Mouse (Mus musculus) Muller cell, postnatal 12 days (primary cell): ENCODE measurements at regions not wholly inside any gene's neighbourhood (a gene's known extent, or its start where the extent isn't known, plus 50 kb on each side); places are given as distances from the start of the nearest gene placed in this dataset.

ENCODE experiments used
- DNase-seq: peaks from one replicate; pipeline ENCODE4 v3.0.0-alpha.2; 2015; ENCODE audit errors: inconsistent ontology term

DNA sequence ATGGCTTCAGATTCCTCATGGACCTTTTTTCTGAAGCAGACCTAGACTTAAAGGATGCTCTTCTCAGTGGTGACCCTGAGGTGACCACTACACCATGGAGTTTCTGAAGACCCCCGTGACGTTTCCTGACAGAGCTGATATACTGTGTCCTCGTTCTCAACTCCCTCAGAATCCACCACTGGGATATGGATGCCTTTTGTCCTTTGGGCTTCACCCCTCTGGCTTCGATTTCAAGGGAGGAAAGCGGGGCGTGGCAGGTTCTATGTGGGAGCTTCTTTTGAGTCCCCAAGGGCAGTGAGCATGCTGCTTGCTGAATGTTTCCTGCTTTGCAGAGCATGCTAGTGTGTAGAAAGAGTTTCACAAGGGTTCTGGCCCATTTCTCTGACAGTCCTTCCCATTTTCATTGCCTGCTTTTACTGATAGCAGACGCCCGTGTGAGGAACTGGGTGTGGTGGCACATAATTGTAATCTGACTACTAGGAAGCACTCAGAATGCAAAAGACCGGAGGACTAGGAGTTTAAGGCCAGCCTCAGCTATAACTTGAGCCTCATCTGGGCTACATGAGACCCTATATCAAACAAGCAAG lies 204.0 kb upstream of the Id2 start:
- DNase-seq, result no peak

DNA sequence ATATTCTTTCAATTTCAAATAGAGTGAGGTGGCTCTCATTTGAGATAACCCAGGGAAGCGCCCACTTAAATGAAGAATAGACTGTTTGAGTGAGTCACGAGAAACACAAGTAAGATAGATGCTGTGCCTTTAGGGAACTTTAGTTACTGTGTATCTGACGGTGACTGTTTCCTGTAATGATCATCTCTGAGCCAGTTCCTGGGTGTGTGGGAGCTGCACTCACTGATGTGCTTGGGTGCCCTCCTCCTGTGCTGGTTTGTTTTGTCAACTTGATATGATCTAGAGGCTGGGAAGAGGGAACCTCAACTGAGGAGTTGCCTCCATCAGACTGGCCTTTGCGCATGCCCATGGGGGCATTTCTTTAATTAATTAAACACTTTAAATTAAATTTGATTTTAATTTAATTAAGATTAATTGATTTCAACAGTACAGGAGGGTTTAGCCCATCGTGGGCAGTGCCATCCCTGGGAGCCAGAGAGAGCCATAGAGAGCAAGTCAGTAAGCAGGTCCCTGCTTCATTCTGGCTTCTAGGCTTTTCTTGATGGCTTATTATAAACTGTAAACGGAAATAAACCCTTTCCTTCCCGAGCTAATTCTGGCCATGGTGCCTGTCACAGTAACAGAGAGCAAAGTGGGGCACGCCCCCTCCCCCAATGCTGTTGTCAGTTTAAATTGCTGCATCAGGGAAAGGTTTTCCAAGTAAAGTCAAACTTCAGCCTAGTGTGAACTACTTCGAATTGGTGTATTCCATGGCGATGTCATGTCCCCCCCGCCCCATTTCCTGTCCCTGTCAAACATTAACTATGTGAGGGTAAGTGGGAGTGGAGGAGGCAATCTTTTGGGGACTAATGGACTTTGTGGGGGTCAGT lies 202.9 kb upstream of the Id2 start:
- DNase-seq, result no peak

DNA sequence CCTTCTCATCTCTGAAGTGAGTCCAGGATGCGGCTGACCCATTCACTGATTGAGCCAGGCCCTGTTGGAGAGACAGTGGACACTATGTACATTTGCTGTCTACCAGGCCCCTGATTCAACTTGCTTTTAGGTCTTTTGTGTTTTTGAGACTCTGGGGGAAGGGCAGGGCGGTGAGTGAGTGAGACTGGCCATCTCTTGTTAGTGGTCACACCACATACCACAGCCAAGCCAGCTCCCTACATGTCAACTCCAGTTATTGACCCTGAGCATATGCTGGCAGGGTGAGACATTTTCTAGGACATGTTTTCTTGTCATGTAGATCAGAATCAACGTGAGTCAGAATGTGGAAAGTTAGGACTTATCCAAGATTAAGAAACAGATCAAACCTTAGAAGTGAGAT lies 201.8 kb upstream of the Id2 start:
- DNase-seq, result no peak

DNA sequence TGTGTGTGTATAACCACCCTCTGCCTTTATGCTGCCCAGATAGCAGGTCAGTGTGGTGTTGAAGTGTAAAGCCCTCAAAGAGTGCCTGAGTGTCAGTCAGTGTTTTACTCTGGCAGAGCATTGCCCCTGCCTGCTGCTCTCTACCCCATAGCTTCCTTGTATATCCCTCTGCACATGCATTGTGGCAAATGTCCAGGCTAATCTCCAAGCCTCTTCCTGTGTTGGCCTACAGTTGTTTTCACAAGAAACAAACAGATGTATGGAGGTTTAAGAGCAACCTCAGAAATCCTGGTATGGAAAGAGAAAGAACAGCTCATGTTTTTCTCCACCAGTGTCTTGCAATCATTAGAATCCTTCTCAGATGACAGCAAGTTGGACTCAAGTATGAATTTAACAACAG lies 201.0 kb upstream of the Id2 start:
- no peak for DNase-seq

DNA sequence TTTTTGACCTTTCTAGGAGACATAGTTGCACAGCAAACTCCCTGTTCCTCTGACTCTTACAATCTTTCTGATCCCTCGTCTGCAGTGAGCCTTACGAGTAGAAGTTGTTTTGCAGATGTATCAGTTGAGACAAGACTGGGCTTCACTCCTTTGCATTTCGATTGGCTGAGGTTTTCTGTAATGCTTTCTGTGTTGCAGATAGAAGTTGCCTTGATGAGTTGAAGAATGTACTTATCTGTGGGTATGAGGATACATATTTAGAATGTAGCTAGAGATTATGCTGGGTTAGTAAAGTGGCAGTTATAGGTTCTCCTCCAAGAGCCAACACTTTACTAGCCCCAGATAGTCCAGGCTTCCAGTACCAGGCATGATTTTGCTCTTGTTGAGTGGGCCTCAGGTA lies 199.7 kb upstream of the Id2 start:
- no peak for DNase-seq

DNA sequence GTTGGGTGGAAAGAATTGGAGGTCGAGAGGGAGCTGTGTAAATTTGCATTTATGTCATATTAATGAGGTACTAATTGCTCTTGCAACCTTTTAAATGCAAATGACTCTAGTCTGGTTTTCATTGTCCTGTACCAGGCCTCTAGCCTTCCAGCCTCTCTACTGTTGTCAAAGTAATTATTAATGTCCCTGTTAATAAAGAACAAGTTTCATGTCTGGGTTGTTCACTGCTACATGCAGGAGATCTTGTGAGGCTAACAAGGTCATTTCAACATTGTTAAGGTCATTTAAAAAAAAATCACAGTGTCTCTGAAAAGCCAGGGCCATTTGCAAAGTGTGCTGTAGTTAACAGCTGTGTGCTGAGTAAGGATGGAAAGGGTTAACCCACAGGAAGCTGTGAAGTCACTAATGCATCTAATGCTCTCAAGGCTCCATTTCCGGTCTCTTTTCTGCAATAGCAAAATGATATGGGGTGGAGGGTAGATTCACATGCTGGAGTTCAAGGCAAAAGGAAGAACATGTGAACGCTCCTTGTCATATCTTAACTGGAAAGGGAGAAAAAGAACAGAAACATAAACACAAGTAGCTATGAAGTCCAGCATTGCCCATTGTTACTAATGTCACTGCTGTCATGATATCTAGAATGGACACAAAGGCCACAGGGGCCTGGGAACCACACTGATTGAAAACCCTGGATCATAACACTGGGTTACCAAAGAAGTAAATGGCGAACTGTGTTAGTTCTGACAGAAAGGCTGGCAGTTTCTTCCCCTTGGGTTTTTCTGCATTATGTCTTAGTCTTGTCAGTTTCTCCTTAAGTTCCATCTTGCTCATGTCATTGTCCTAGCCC lies 197.5 kb upstream of the Id2 start:
- DNase-seq, result no peak

DNA sequence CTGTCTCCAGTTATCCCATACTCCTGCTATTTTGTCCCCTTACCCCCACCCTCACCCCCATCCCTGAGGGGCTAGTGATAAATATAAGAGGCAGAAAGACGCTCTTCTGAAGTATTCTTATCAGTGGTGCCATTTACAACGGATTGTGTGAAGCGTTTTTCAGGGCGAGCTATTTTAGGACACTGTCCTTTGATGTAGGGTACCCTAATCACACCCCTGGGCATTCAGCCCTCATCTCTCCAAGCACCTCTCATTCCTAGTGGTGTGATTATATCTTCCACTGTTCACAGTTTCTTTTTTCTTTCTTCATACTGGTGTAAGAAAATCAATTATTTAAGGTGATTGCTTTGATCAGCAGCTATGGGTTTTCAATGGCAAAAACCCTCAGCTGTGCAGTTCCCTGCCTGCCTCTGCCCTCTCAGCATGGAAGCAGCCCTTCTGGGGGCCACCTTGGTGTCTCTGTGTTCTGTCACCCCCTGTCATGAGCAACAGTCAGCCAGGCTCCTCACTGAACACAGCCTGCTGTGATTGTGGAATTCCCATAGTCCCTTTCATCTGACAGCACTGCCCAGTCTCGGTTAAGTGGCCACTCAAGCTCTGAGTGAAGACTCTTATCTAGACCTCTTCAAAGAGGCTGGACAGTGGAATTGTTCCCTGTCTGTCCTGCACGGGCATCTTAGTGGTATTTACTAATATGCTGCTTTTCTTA lies 196.7 kb upstream of the Id2 start:
- DNase-seq, result no peak

DNA sequence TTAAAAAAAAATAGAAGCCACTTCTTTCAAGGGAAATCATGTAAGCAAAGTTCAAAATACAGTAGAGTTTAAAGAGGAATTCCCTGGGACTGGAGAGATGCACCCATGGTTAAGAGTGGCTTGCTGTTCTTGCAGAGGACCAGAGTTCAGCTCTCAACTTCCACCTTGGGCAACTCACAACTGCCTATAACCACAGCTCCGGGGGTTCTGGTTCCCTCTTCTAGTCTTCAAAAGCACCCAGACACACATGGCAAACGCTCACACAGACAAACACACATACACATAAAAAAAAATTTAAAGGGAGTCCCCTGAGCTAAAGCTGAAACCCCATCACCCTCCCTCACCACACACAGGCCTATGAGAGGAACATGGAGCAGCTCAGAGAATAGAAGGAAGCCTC lies 192.4 kb upstream of the Id2 start:
- no peak for DNase-seq

DNA sequence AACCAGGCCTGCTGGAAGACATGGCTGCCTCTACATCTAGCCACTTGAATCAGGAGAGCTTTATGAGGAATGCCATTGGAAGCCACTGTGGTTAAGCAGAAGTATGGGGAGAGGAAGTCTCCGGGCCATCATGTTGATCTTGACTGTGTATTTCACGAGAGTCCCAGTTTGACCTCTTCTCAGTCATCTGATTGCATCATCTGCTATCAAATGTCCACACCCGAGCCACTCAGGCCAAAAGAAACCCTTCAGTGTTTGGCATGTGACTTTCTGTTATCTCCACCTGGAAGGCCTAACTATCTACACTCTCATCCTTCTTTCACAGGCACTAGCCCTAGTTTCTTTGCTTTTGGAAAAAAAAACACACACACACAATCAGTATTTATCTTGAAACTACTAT lies 186.9 kb upstream of the Id2 start:
- no peak for DNase-seq

DNA sequence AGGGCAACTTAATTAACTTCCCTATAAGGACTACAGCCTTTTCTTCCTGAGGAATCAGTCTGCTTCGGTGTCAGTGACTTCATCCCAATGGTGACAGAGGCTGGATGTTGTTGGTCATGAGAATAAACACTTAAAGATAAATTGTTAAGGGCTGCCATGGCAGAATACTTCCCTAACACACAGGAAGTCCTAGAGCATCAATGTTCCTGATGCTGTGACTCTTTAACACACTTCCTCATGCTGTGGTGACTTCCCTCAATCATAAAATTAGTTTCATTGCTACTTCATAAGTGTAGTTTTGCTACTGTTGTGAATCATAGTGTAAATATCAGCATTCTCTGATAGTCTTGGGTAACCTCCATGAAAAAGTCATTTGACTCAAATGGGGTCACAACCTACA lies 184.5 kb upstream of the Id2 start:
- no peak for DNase-seq

DNA sequence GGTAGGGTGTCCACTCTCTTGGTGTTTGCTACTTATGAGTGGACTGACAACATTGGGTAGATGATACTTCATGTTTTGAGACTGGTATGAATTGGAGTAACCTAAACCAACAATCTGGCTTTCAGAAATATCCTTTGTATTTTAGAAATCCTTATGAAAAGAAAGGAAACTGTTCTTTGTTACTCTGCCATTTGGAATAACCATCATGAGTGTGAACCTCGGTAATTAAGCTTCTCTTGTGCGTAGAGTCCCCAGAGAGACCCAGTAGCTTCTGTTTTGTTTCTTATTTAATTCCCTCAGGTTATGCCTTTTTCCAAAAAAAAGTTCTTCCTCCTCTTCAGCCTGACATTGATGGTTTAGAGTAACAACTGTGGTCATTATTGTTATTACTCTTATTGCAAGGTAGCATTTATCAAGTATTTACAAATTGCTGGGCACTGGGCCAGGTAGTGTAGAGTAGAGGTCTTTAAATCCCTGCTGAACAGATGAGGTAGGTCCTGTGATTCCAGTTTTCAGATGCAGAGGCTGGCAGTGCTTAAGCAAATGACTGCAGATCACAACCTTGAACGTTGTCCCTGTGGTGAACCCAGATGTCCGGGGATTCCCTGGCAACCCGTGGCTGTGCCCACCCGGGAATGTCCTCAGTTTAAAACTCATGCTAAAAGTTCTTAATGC lies 176.8 kb upstream of the Id2 start:
- peak; percentile 52 for DNase-seq

DNA sequence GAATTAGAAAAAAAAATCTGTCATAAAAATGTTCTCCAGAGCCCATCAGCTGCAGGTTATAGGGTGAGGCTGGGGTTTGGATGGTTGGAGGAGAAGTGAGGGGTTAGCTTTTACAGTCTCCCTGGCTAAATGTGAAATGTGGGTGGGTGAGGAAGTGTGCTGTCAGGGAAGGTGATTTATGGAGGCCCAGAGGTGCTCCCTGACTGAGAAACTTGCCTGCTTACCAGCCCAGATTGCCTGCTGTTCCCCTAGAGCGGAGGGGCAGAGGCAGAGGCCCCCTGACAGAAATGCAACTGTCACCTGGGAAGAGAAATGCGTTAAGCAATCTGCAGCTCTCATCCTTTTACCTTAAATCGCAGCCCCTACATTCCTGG lies 175.8 kb upstream of the Id2 start:
- no peak for DNase-seq

DNA sequence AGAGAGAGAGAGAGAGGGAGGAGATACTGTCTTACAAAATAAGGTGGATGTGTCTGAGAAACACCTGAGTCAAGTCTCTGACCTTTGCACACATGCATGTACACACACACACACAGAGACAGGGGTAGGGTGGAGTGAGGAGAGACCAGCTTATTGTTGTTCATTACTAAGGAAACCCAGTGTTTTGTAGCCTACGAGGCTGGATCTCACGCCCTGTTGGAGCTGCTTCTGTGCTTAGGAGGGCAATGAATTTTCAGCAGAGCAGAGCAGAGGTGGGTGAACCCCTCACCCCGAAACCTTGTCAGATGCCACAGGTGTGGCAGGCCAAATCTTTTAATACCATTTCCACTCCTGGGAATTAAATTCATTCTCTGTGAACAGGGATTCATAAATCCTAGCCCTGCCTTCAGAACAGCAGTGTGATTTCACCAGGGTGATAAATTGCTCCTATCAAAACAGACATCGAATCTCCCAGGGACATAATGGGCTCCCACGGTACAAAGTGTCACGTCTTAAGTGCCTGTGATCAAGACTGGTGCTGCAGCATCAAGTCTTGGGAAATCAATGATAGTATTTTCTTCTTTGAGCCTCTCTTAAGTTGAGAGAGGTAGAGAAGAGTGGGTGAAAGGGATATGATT lies 175.3 kb upstream of the Id2 start:
- DNase-seq, result no peak

DNA sequence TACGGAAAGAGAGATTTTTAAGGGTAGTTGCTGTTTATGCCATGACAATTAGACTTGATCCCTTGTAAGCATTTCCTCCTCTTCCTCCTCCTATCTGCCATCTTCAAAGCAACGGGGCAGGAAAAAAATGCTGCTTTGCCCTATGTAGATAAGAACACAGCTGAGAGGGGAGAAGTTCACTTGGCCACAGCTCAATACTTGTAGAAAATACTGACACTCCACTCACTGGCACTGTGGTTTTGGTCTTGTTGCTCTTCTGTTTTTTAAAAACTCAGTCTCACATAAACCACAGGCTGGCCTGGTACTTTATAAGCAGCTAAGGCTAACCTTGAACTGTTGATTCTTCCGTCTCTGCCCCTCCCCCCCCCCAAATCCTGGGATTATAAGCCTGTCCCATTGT lies 172.9 kb upstream of the Id2 start:
- DNase-seq, result no peak

DNA sequence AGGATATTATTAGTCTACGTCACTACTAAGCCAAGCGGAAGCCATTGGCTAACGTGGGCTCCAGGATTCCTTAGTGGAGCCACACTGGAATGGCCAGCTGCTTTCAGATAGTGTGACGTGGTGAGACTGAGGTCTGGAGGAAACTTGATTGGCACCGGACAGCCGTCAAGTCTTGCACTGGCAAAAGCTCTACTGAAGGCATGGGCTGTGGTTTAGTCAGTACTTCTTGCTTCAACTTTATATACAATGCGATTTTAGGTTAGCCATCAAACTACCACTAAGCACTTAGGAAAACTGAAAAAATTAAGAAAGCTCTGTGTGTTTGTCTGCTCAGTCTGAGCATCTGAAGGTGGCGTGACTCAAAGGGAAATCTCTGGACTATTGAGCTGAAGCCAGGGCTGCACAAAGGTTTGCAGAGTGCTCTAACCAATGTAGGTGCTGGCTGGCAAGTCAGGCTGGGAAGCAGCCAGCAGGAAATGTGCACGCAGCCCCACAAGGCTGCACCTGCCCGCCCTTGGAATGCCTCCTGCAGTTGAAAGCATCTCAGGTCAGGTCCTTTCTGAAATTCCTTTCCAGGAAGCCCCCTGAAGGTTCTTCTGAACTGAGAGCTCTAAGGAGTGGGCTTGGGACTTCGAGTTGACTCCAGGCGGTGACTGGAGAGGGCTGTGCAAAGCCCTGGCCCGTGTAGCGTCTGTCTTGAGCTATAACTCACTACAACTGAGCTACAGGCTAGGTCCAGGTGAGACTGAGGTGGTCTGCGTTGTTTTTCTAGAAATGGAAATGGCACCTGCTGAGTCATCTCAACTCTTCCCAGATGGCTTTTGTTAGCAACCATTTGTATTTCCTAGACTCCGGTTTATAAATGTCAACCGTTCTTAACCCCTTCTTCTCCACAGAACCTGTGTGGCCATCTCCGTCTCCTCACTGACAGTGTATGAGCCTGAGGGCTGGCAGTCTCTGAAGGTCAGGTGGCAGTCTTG lies 172.2 kb upstream of the Id2 start:
- DNase-seq, result no peak

DNA sequence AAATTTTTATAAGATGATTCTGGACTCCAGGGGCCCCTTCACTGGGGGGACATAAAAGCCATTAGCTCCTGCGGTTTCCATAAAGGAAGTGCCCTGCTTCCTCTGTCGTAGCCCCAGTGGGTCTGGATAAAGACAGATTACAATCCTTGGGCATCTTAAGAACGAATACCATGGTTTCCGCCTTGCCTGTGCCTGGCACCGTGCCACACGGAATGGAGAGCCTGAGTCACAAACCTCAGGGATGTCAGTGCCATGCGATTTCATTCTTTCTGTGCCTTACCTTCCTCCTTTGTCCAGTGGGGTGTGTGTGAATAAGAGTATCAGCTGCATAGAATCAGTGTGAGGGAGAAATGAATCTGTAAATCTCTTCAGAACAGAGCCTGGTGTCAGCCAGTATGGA lies 171.4 kb upstream of the Id2 start:
- no peak for DNase-seq

DNA sequence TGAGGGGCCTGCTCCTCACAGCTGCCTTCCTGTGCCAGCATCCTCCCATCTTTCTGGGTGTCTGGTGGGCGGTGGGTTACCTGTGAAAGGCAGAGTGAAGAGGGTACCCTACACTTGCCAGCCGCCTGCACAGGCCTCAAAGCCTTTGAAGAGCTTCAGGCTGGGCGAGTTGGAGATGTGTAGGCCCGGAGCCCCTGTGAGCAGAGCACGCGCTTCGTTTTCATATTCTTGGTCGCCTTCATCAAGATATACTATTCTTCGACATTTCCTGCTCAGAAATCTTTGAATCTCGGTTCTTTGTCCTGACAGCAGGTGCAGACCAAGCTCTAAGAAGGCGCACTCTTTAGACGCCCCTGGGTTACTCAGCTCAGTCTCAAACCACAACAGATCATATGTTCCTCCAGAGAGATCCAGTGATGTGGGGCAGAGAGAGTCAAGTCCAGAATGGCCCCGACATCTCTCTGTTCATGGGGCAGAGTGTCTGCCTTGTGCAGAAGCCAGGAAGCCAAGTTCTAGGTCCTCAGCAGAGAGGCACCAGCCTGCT lies 170.7 kb upstream of the Id2 start:
- no peak for DNase-seq

DNA sequence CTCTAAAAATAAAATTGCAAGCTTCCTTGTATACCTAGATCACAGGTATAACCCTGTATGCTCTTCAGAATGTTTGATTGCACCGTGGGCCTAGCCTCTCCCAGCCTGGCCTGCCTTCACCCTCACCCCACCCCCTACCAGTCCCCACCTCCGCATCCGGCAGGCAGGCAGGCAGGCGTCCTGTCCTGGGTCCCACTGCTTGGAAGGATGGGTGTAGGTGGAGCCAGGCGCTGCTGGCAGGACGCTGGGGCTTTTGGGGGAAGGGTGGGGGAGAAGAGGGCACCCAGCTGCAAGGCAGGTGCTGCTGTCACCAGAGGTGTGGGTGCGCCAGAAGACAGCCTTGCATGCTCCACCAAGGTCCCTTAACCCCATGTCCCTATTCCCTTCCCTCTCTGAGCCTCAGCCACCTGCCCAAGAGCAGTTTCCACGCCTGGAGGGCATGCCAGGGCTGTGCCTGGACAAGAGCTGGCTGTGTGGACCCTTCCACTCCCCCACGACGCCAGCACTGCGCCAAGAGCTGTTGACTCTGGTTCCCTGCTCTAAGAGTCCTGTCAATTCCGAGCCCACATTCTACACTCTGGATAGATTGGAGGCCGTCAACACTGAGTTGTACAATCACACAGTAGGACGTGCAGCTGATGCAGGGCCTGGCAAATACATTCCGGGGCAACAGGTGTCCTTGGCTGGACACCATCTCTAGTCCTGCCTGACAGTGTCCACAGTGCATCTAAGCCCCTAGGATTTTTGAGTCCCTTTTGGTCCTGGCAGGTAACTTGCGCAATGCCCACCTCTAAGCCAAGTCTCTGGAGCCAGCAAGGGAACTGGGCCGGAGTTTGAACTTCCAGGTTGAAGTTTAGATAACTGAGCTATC lies 170.0 kb upstream of the Id2 start:
- no peak for DNase-seq
